Mouse (Mus musculus) kidney, postnatal 25 days (tissue): Measurements from ENCODE around the gene Tmem45b.

Source experiments
- DNase-seq, 2 experiments: peaks; one replicate each; pipeline ENCODE4 v3.0.0; 2021; ENCODE audit warnings: mixed read lengths in 2 of 2

Tmem45b gene

DNA sequence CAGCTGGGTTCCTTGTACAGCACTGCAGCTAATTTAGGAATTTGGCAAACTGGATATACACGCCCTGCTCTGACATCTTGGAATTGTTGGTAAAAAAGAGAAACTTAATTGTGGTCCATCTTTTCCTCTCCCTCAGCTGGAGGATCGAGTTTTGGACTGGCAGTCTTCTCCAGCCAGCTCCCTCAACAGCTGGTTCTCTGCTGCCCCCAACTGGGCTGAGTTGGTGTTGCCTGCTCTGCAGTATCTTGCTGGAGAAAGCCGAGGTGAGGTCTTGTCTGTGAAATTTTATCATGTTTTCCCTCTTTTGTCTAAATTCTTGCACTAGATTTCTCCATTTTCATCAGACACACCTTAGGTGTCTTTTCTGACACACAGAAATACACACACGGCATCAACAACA is 63.8 kb downstream of the Tmem45b start:
- DNase-seq, result peak; percentile 69 to 83

DNA sequence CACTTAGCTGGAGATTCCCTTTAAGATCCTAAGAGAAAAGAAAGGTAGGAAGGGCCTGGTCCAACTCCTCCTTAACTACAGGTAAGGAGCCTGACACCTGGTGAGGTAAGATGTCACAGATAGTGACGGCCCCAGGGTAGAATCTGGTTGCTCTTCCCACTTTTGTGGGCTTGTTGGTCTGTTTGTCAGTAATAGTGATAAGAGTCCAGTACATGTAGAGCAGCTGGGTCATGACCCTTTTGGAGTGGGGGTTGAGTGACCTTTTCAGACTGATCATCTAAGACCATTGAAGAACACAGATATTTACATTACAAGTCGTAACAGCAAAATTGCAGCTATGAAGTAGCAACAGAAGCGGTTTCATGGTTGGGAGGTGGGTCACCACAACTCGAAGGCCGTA is 77.1 kb downstream of the Tmem45b start:
- no peak for DNase-seq

DNA sequence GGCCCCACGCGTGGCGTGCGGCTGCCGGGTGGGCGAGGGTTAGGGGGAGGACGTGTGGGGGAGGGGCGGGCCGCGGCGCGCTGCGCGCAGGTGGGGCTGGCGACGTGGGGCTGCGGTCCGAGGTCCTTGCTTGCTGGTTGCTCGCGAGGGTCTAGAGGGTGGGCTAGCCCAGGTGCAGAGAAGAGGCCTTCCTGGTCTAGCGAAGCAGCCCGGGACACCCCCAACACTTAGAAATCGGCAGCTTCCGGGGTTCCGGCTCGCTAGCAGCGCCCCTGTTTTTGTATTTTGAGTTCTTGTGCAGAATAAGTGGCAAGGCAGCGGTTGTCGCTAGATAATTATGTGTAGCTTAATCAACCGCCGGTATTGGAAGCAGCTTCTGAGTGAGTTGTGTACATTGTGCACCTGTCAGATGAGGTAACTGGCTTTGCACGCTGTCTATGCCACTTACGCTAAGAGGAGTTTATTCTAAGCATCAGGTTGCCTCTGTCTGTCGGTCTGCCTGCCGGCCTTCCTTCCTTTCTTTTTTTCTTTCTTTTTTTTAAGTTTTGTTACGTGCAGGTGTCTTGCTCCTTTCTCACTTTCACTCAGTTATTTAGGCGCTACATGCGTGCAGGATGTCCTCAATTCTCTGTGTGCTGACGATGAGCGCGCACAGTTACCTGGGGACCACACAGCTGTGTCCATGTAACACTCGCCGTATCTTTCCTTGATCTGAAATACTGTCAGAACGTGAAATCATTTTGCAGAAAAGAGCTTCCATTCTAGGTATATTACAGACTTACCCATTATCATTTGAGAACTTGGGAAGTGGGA is 77.7 kb downstream of the Tmem45b start:
- DNase-seq, result no peak

DNA sequence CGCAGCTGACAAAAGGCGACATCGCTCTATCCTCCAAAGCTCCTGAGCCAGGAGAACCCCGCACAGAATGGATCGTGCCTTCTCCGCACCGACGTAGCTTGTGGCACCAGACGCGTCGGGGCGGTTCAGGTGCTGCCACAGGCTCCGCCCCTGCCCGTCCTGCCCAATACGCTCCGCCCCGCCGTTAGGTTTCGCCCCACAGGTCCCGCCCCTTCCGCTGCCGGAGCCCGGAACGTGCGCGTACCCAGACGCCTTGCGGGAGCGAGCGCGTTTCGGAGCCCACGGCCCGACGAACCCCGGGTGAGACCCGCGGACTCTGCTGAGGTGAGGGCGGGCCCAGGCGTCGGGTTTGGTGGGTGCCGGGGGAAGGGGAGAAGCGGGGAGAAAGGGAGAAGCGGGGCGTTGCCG is 78.3 kb downstream of the Tmem45b start, which contains the start of gene Nfrkb:
Gene Nfrkb, plus strand, starts transcription at position 246 of the 408 bp plus-strand sequence.
- peak; percentile 97 to 98 for DNase-seq

DNA sequence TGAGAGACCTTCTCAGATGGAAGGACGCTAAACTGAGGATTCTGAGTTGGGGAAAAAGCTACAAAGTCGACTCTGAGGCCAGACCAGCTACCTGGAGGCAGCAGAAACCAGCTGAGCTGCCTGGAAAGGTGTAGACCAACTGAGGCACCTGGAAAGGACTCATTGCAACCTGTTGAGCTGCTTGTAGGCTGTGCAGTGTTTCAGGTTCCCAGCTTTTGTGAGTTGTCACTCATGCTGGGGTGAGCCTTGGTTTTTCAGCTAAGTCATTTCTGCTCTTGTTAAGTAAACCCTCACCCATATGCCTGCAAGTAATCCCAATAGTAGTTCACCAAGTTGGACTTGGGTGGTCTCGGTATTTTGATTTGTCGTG is 78.8 kb downstream of the Tmem45b start:
- DNase-seq, result no peak

DNA sequence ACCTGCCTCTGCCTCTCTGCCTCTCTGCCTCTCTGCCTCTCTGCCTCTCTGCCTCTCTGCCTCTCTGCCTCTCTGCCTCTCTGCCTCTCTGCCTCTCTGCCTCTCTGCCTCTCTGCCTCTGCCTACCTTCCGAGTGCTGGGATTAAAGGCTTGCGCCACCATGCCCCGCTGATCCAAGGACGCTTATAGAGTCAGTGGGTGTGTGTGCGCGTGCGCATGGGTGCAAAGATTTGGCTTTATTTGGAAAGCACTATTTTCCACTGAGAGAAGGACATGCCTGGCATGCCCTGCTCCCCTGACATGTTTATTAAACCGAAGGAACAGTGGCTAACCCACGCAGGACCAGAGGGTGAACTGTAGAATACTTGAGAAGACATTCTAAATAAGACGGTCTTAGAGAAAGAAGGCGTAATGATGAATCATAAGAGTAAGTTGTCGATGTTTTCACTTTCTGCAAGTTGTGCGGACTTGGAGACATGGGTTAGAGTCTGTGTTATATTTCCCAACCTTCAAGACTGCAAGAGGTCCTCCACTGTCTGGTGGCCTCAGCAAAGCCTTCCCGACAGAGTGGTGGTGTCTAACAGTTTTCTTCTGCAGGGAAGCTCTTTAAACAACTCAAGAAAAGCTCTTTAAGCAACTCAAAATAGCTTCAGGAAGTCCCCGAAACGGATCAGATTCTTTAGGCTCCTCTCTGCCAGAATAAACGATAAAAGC is 79.3 kb downstream of the Tmem45b start:
- DNase-seq, result no peak

DNA sequence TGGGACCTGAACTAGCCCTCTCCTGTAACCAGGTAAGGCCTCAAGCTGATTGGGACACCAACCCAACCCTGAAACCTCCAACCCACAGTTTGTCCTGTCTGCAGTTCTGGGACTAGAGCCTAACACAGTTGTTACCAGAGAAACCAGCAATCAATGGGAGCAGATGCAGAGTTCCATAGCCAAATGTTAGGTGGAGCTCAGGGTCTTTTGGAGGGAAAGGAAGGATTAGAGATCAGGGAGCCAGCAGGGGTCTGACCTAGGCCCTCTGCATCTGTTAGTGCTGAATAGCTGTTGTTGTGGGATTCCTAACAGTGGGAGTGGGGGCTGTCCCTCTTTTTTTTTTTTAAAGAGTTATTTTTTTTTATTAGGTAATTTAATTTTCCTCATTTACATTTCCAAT is 87.6 kb downstream of the Tmem45b start:
- no peak for DNase-seq
